Mouse (Mus musculus) cerebellum, adult 8-10 months (tissue): ENCODE results near the gene Klhl29.

ENCODE experiments used
- DNase-seq: peaks from one replicate; pipeline ENCODE4 v3.0.0; 2022

The Klhl29 gene

GRCm38 (mm10) chr12:5166141-5166540, 209.3 kb downstream of the Klhl29 start:
- no peak for DNase-seq

- DNase-seq: no peak
Observed at GRCm38 (mm10) chr12:5165411-5165810, 210.1 kb downstream of the Klhl29 start.

- DNase-seq: no peak
Observed at GRCm38 (mm10) chr12:5162672-5163071, 212.8 kb downstream of the Klhl29 start.

GRCm38 (mm10) chr12:5161631-5162030, 213.9 kb downstream of the Klhl29 start:
- no peak for DNase-seq

- no peak for DNase-seq
Observed at GRCm38 (mm10) chr12:5157931-5158481, 217.5 kb downstream of the Klhl29 start.

- no peak for DNase-seq
Observed at GRCm38 (mm10) chr12:5157021-5157681, 218.3 kb downstream of the Klhl29 start.

- DNase-seq: no peak
Observed at GRCm38 (mm10) chr12:5155177-5155576, 220.3 kb downstream of the Klhl29 start.

- no peak for DNase-seq
Observed at GRCm38 (mm10) chr12:5151859-5152258, 223.6 kb downstream of the Klhl29 start.

- no peak for DNase-seq
Observed at GRCm38 (mm10) chr12:5147346-5148035, 228.0 kb downstream of the Klhl29 start.

GRCm38 (mm10) chr12:5143903-5144781, 231.3 kb downstream of the Klhl29 start:
- no peak for DNase-seq

- DNase-seq: no peak
Observed at GRCm38 (mm10) chr12:5143224-5143623, 232.3 kb downstream of the Klhl29 start.

- DNase-seq: peak; percentile 64
Observed at GRCm38 (mm10) chr12:5142776-5143175, 232.7 kb downstream of the Klhl29 start.

GRCm38 (mm10) chr12:5141040-5141439, 234.4 kb downstream of the Klhl29 start:
- DNase-seq: no peak

GRCm38 (mm10) chr12:5139302-5139701, 236.2 kb downstream of the Klhl29 start:
- DNase-seq: no peak

- peak; percentile 61 for DNase-seq
Observed at GRCm38 (mm10) chr12:5136300-5136699, 239.2 kb downstream of the Klhl29 start.

GRCm38 (mm10) chr12:5129190-5129589, 246.3 kb downstream of the Klhl29 start:
- no peak for DNase-seq

GRCm38 (mm10) chr12:5125907-5126306, 249.6 kb downstream of the Klhl29 start:
- DNase-seq: no peak

GRCm38 (mm10) chr12:5122972-5123371, 252.5 kb downstream of the Klhl29 start:
- DNase-seq: no peak

GRCm38 (mm10) chr12:5120249-5120648, 255.2 kb downstream of the Klhl29 start:
- DNase-seq: no peak

- peak; percentile 95 for DNase-seq
Observed at GRCm38 (mm10) chr12:5119726-5120125, 255.8 kb downstream of the Klhl29 start.

- no peak for DNase-seq
Observed at GRCm38 (mm10) chr12:5119286-5119685, 256.2 kb downstream of the Klhl29 start.

- DNase-seq: no peak
Observed at GRCm38 (mm10) chr12:5116605-5117004, 258.9 kb downstream of the Klhl29 start.

GRCm38 (mm10) chr12:5114631-5115030, 260.9 kb downstream of the Klhl29 start:
- DNase-seq: no peak
